Mouse (Mus musculus): ENCODE results near the gene Mrpl49. TPM values are rescaled to one million over a fixed set of nuclear protein-coding genes. Genes with fewer than 3 reads are reported as not detected.
"Not testable (repeated sequence)": the region's sequence is repeated elsewhere in the genome, so short reads cannot be mapped to it uniquely, and the experiment has no call there.

Mrpl49 gene
- total RNA-seq, 2 experiments from 2014 or later = 40.9 to 41.3 TPM

GRCm38 (mm10) chr19:6047154-6047898 is 10.3 kb downstream of the Mrpl49 start:
- DNase-seq (ENCODE audit: extremely low spot score in 1 of 2, low spot score in 2 of 2) = no peak
- no peak for TF ChIP-seq CTCF (IDR thresholded peaks at IDR 0.05)
- Histone ChIP-seq H3K4me3 (peak overlapping the region; percentile 64), H3K27ac (peak overlapping the region; percentile 99)
- intact Hi-C loops (cut with DNase I) = loop anchor here (1.0 to 10.0 kb wide), 4 partner anchors 10 to 263 kb away; partner anchors contain the start of genes Fau, Mrpl49, Pola2 and Snx15

- no peak for TF ChIP-seq CTCF (IDR thresholded peaks at IDR 0.05)
- intact Hi-C loops (cut with DNase I) = loop anchor here (1.0 to 10.0 kb wide), 5 partner anchors 11 to 262 kb away; partner anchors contain the start of genes Fau, Mrpl49, Pola2 and Snx15
- Histone ChIP-seq H3K4me3 (peak within 1 kb of the TSS; percentile 64), H3K27ac (peak within 1 kb of the TSS; percentile 99)
- DNase-seq (ENCODE audit: extremely low spot score in 1 of 2, low spot score in 2 of 2) = peak; percentile 89
Measured at GRCm38 (mm10) chr19:6046294-6047153, 11.1 kb downstream of the Mrpl49 start, which contains the start of gene Syvn1. Gene Syvn1 (plus strand): TSS chr19:6046576.

DNA sequence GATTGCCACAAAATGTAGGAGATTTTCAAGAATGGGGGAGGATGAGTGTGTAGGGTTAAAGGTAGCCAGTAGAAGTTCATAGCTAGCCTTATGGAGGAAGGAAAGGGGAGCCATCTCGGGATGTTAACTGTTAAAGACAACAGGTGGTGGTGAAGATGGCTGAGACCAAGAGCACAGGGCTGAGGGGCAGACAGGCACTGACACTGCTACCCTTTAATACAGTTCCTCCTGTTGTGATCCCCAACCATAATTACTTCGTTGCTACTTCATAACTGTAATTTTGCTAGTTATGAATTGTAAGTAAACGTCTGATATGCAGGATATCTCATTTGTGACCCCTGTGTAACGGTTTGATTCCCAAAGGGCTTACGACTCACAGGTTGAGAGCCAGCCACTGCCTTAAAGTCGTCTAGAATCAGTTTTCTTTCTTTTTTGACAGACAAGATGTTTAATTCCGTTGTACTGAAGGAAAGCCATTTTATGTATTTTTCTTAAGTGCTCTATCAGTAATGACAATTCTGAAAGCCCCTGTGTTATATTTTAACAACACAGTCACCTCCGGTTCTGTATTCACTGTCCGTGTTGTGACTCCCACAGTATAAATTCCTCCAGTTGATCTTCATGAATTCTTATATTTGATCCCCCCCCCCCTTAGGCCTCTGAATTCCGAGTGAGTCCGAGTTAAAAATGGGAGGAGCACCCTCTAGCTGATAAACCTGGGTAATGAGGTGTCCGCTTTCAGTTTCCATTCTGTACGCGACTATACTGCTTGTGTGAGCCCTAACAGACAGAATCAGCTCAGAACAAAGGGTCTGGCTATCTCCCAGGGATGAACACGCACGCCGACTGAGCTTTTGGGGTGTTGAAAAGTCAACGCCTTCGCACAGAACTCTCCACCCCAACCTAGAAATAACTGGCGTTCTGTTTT is 12.0 kb downstream of the Mrpl49 start:
- no peak; the same call in none of the 2 replicates for TF ChIP-seq CTCF (IDR thresholded peaks at IDR 0.05)
- intact Hi-C loops (cut with DNase I) = loop anchor here (1.0 to 10.0 kb wide), 4 partner anchors 32 to 261 kb away; partner anchors contain the start of genes Pola2, Snx15 and Vps51
- DNase-seq (ENCODE audit: extremely low spot score in 1 of 2, low spot score in 2 of 2) = no peak
- H3K27ac ChIP-seq = peak overlapping the region; percentile 99
- peak overlapping the region; percentile 64 for H3K4me3 ChIP-seq

- not testable (repeated sequence) for H3K27ac ChIP-seq; H3K4me3 ChIP-seq; DNase-seq (ENCODE audit: extremely low spot score in 1 of 2, low spot score in 2 of 2)
- intact Hi-C loops (cut with DNase I) = loop anchor here (10.0 kb wide), 1 partner anchor 259 kb away; no protein-coding TSS in a partner anchor
- peak; percentile 46 for TF ChIP-seq CTCF (IDR thresholded peaks at IDR 0.05)
Measured at GRCm38 (mm10) chr19:6044102-6044501, 13.5 kb downstream of the Mrpl49 start.

DNA sequence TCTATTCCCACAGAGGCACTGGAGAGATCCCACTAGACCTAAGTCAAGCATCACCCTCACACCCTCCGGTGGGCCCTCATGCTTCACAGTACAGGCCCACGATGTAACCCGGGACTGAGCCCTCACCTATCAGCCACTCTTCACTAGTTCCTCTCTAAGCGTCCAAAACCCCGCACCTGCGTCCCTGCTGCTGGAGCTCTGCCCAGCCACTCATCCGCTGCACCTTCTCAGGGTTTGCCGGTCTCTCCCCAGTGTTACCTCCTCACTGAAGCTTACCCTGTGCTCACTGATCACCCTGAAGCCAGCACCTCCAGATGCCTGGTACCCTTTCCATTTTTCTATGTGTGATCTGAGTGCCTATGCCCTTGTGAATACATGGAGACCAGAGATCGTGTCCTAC is 15.3 kb downstream of the Mrpl49 start:
- TF ChIP-seq CTCF (IDR thresholded peaks at IDR 0.05) = no peak
- intact Hi-C loops (cut with DNase I) = loop anchor here (10.0 kb wide), 1 partner anchor 257 kb away; no protein-coding TSS in a partner anchor
- H3K4me3 ChIP-seq = no peak overlapping the region
- H3K27ac ChIP-seq = no peak overlapping the region
- DNase-seq (ENCODE audit: extremely low spot score in 1 of 2, low spot score in 2 of 2) = no peak

GRCm38 (mm10) chr19:6040002-6040401 is 17.6 kb downstream of the Mrpl49 start:
- DNase-seq (ENCODE audit: extremely low spot score in 1 of 2, low spot score in 2 of 2) = no peak
- H3K27ac ChIP-seq = no peak overlapping the region
- intact Hi-C loops (cut with DNase I) = loop anchor here (10.0 kb wide), 1 partner anchor 255 kb away; no protein-coding TSS in a partner anchor
- H3K4me3 ChIP-seq = no peak overlapping the region
- peak; percentile 28 for TF ChIP-seq CTCF (IDR thresholded peaks at IDR 0.05)

- intact Hi-C loops (cut with DNase I) = no loop called here
- H3K27ac ChIP-seq = no peak overlapping the region
- no peak overlapping the region for H3K4me3 ChIP-seq
- TF ChIP-seq CTCF (IDR thresholded peaks at IDR 0.05) = no peak
- no peak for DNase-seq (ENCODE audit: extremely low spot score in 1 of 2, low spot score in 2 of 2)
Measured at GRCm38 (mm10) chr19:6038326-6038725, 19.3 kb downstream of the Mrpl49 start.

GRCm38 (mm10) chr19:6037695-6038094 is 19.9 kb downstream of the Mrpl49 start:
- Histone ChIP-seq H3K27ac (no peak overlapping the region), H3K4me3 (no peak overlapping the region)
- intact Hi-C loops (cut with DNase I) = no loop called here
- TF ChIP-seq CTCF (IDR thresholded peaks at IDR 0.05) = no peak
- no peak for DNase-seq (ENCODE audit: extremely low spot score in 1 of 2, low spot score in 2 of 2)

DNA sequence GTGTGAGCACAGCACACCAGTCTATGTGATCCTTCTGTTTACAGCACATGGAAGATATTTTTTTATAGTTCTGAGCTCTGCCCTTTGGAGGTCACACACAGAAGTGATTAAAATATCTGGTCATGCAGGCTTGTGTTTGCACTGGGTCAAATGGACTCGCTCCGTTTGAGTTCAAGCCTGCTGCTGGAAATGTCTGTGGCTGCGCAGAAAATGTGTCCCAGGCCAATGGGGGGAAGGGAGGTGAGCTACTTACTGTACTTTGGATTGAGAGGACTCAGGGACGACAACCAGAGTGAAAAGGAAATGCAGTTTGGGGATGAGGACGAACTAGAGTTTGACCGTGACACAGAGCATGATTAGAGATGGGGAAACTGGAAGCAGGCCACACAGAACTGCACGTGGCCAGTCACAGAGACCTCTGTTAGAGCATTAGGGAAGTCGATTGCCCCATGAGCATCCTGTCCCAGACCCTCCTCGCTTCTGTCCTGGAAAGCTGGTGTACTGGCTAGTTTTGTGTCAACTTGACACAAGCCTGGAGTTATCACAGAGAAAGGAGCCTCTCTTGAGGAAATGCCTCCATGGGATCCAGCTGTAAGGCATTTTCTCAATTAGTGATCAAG is 21.5 kb downstream of the Mrpl49 start:
- H3K4me3 ChIP-seq = no peak overlapping the region
- intact Hi-C loops (cut with DNase I) = no loop called here
- DNase-seq (ENCODE audit: extremely low spot score in 1 of 2, low spot score in 2 of 2) = no peak
- no peak overlapping the region for H3K27ac ChIP-seq
- no peak for TF ChIP-seq CTCF (IDR thresholded peaks at IDR 0.05)

GRCm38 (mm10) chr19:6030520-6031280 is 26.9 kb downstream of the Mrpl49 start:
- no peak for TF ChIP-seq CTCF (IDR thresholded peaks at IDR 0.05)
- Histone ChIP-seq H3K4me3 (no peak overlapping the region), H3K27ac (no peak overlapping the region)
- DNase-seq (ENCODE audit: extremely low spot score in 1 of 2, low spot score in 2 of 2) = no peak
- intact Hi-C loops (cut with DNase I) = no loop called here

All from left cerebral cortex, adult 2 months (tissue).